Mouse (Mus musculus) layer of hippocampus, adult 2 months (tissue): ENCODE data around the gene Nfyc. TPM values are rescaled to one million over a fixed set of nuclear protein-coding genes. Genes with fewer than 3 reads are reported as not detected.

ENCODE experiments used
- DNase-seq, 2 experiments: peaks; one replicate each; pipeline ENCODE4 v3.0.0; 2022; ENCODE audit warnings: low spot score in 2 of 2
- H3K27ac ChIP-seq: fragments of 200-600 bp; 2 replicates; pipeline ENCODE4 v1.8.1; 2022
- H3K4me3 ChIP-seq: fragments of 200-600 bp; 2 replicates; pipeline ENCODE4 v1.8.1; 2022; ENCODE audit warnings: mild to moderate bottlenecking
- CTCF ChIP-seq: fragments of 200-600 bp; conservative IDR thresholded peaks from 2 replicates; pipeline ENCODE4 v1.8.1; 2022; ENCODE audit warnings: antibody characterized with exemption, mild to moderate bottlenecking, moderate library complexity
- long read RNA-seq, 2 experiments: library from polyadenylated mRNA; stranded (forward); transcript quantifications; one replicate each; pipeline ENCODE4 v2.0.0; 2021; ENCODE audit warnings: borderline mapping rate in 2 of 2
- total RNA-seq, 2 experiments: library from RNA; stranded (reverse); gene quantifications; 2 replicates each; pipeline ENCODE4 v1.2.3; 2021

The Nfyc gene
- 10 to 100 TPM; 46.4 to 47.1 TPM for total RNA-seq
- long read RNA-seq, experiment 1, transcript Nfyc-201 (10 exons, 1,932 nt), result major isoform, 12 of 24 reads
- long read RNA-seq, experiment 1, partial matches to known transcripts, result 3 of 24 reads
- long read RNA-seq, experiment 1, other reads (novel, unspliced or antisense), result 8 of 24 reads
- long read RNA-seq, experiment 2, transcript Nfyc-201 (10 exons, 1,932 nt), result major isoform, 19 of 38 reads
- long read RNA-seq, experiment 2, partial matches to known transcripts, result 6 of 38 reads
- long read RNA-seq, experiment 2, other reads (novel, unspliced or antisense), result 10 of 38 reads

GRCm38 (mm10) chr4:120831472-120831871 is at the start of gene Nfyc:
Nfyc (minus strand) TSS chr4:120831572.
- Histone ChIP-seq H3K4me3 (no peak within 1 kb of the TSS), H3K27ac (no peak within 1 kb of the TSS)
- TF ChIP-seq CTCF, result no peak

GRCm38 (mm10) chr4:120880731-120881432 is 49.5 kb upstream of the Nfyc start:
- TF ChIP-seq CTCF, result no peak
- Histone ChIP-seq H3K27ac (no peak overlapping the region), H3K4me3 (no peak overlapping the region)
- DNase-seq, result no peak

More at GRCm38 (mm10) chr4:120831472-120831871, at the start of gene Nfyc:
- no peak for DNase-seq

GRCm38 (mm10) chr4:120879386-120879785 is 48.0 kb upstream of the Nfyc start:
- H3K27ac ChIP-seq, result no peak overlapping the region
- H3K4me3 ChIP-seq, result no peak overlapping the region
- no peak for DNase-seq
- no peak for TF ChIP-seq CTCF

GRCm38 (mm10) chr4:120878728-120879127 is 47.4 kb upstream of the Nfyc start:
- no peak overlapping the region for H3K27ac ChIP-seq
- H3K4me3 ChIP-seq, result no peak overlapping the region
- peak; percentile 26 to 42 for DNase-seq
- TF ChIP-seq CTCF, result no peak

- DNase-seq, result no peak
- TF ChIP-seq CTCF, result no peak
- Histone ChIP-seq H3K27ac (no peak overlapping the region), H3K4me3 (no peak overlapping the region)
Observed at GRCm38 (mm10) chr4:120875961-120876360, 44.6 kb upstream of the Nfyc start.

- no peak overlapping the region for H3K27ac ChIP-seq
- no peak for DNase-seq
- TF ChIP-seq CTCF, result no peak
- H3K4me3 ChIP-seq, result no peak overlapping the region
Observed at GRCm38 (mm10) chr4:120870262-120870748, 38.9 kb upstream of the Nfyc start.

- H3K4me3 ChIP-seq, result no peak overlapping the region
- DNase-seq, result no peak
- no peak overlapping the region for H3K27ac ChIP-seq
- no peak for TF ChIP-seq CTCF
Observed at GRCm38 (mm10) chr4:120868988-120869387, 37.6 kb upstream of the Nfyc start.

GRCm38 (mm10) chr4:120868246-120868645 is 36.9 kb upstream of the Nfyc start:
- Histone ChIP-seq H3K4me3 (no peak overlapping the region), H3K27ac (no peak overlapping the region)
- no peak for TF ChIP-seq CTCF
- no peak for DNase-seq

GRCm38 (mm10) chr4:120866211-120866610 is 34.8 kb upstream of the Nfyc start:
- Histone ChIP-seq H3K4me3 (no peak overlapping the region), H3K27ac (no peak overlapping the region)
- TF ChIP-seq CTCF, result no peak
- DNase-seq, result no peak

- Histone ChIP-seq H3K4me3 (no peak overlapping the region), H3K27ac (no peak overlapping the region)
- TF ChIP-seq CTCF, result no peak
- DNase-seq, result no peak
Observed at GRCm38 (mm10) chr4:120859865-120860264, 28.5 kb upstream of the Nfyc start.

- DNase-seq, result no peak
- no peak overlapping the region for H3K27ac ChIP-seq
- no peak overlapping the region for H3K4me3 ChIP-seq
- no peak for TF ChIP-seq CTCF
Observed at GRCm38 (mm10) chr4:120856376-120856775, 25.0 kb upstream of the Nfyc start.

GRCm38 (mm10) chr4:120855360-120856060 is 24.1 kb upstream of the Nfyc start:
- no peak for DNase-seq
- no peak overlapping the region for H3K27ac ChIP-seq
- peak overlapping the region; percentile 56; the same call in 1 of the 2 replicates for H3K4me3 ChIP-seq
- no peak for TF ChIP-seq CTCF
